Mouse (Mus musculus) liver, adult 2 months (tissue): Measurements from ENCODE around the gene Csdc2.

Experiments used
- CTCF ChIP-seq: fragments of 200-500 bp; IDR thresholded peaks from 2 replicates; pipeline ENCODE4 v1.5.1; 2011; ENCODE audit warnings: low read depth, low read length, control low read depth
- POLR2A ChIP-seq: fragments of 200-500 bp; IDR thresholded peaks from 2 replicates; pipeline ENCODE4 v1.6.1; 2011; ENCODE audit warnings: low read length, control low read depth; ENCODE audit not compliant: insufficient read depth; ENCODE audit errors: extremely low read depth

- no peak for TF ChIP-seq CTCF
- no peak for TF ChIP-seq POLR2A
Observed at GRCm38 (mm10) chr15:81967821-81968220, 31.3 kb downstream of the Csdc2 start.
